Mouse (Mus musculus) small intestine, adult 2 months (tissue): ENCODE results near the gene Mcf2l. TPM values are rescaled to one million over a fixed set of nuclear protein-coding genes. Genes with fewer than 3 reads are reported as not detected.

Experiments used
- H3K27ac ChIP-seq: fragments of 200-500 bp; 2 replicates; pipeline ENCODE4 v1.5.1; 2012; ENCODE audit warnings: low read depth, low read length, control low read depth, inconsistent platforms; ENCODE audit not compliant: insufficient read depth
- H3K27me3 ChIP-seq: fragments of 200-500 bp; 2 replicates; pipeline ENCODE4 v1.6.1; 2012; ENCODE audit warnings: mild to moderate bottlenecking, moderate library complexity, low read length, inconsistent platforms; ENCODE audit not compliant: control insufficient read depth, insufficient read depth
- H3K36me3 ChIP-seq: fragments of 200-500 bp; 2 replicates; pipeline ENCODE4 v1.6.1; 2012; ENCODE audit warnings: mild to moderate bottlenecking, low read length, control low read depth, inconsistent platforms; ENCODE audit not compliant: control insufficient read depth, insufficient read depth
- H3K4me1 ChIP-seq: fragments of 200-500 bp; 2 replicates; pipeline ENCODE4 v1.6.1; 2012; ENCODE audit warnings: low read length, inconsistent platforms, mixed read lengths; ENCODE audit not compliant: control insufficient read depth, insufficient read depth, insufficient read length
- H3K4me3 ChIP-seq: fragments of 200-500 bp; 2 replicates; pipeline ENCODE4 v1.5.1; 2012; ENCODE audit warnings: low read depth, mild to moderate bottlenecking, control low read depth, inconsistent platforms, low read length, moderate library complexity
- CTCF ChIP-seq: fragments of 200-500 bp; IDR thresholded peaks from 2 replicates; pipeline ENCODE4 v1.5.1; 2012; ENCODE audit warnings: low read depth, mild to moderate bottlenecking, control low read depth, inconsistent platforms, low read length, moderate library complexity, mixed read lengths; ENCODE audit not compliant: insufficient replicate concordance, insufficient read length; ENCODE audit errors: extremely low read depth
- POLR2A ChIP-seq: fragments of 200-500 bp; IDR thresholded peaks from 2 replicates; pipeline ENCODE4 v1.6.1; 2012; ENCODE audit warnings: low read depth, mild to moderate bottlenecking, control low read depth, inconsistent platforms, low read length, moderate library complexity
- WGBS: fragments of 180-500 bp; shearing (Covaris S2); methylation state at CpG from one replicate; pipeline ENCODE4 v1.1.7; 2018; 5-methylcytosine and 5-hydroxymethylcytosine counted together
- polyA plus RNA-seq: library from polyadenylated mRNA; depleted of rRNA; stranded (reverse); fragments of >200 nt; gene quantifications from 2 replicates; pipeline ENCODE4 v1.2.3, GENCODE M21; 2012

Mcf2l gene
- polyA plus RNA-seq, 1 experiment = 11.2 TPM

- H3K27ac ChIP-seq = peak overlapping the region; percentile 44
- TF ChIP-seq CTCF (no peak), POLR2A (no peak)
- H3K36me3 ChIP-seq = no peaks in the 10 kb centered on the region
- H3K4me3 ChIP-seq = peak overlapping the region; percentile 9; the same call in 1 of the 2 replicates
- WGBS = 29% methylated on average over 8 of the region's 8 CpGs
- H3K4me1 ChIP-seq = peaks cover 8% of the 10 kb centered on the region
- no peaks in the 10 kb centered on the region for H3K27me3 ChIP-seq
Measured at GRCm38 (mm10) chr8:12940549-12940948, 66.9 kb downstream of the Mcf2l start.

GRCm38 (mm10) chr8:12941161-12941926, 67.7 kb downstream of the Mcf2l start:
- no peaks in the 10 kb centered on the region for H3K36me3 ChIP-seq
- 31% methylated on average over 10 of the region's 10 CpGs for WGBS
- H3K27ac ChIP-seq = peak overlapping the region; percentile 23
- no peak overlapping the region for H3K4me3 ChIP-seq
- H3K4me1 ChIP-seq = peaks cover 8% of the 10 kb centered on the region
- TF ChIP-seq POLR2A (no peak), CTCF (no peak)
- no peaks in the 10 kb centered on the region for H3K27me3 ChIP-seq

- no peaks in the 10 kb centered on the region for H3K36me3 ChIP-seq
- H3K27ac ChIP-seq = no peak overlapping the region
- peaks cover 3% of the 10 kb centered on the region for H3K4me1 ChIP-seq
- H3K4me3 ChIP-seq = no peak overlapping the region
- WGBS = 40% methylated on average over 21 of the region's 21 CpGs
- no peaks in the 10 kb centered on the region for H3K27me3 ChIP-seq
- TF ChIP-seq CTCF (no peak), POLR2A (no peak)
Measured at GRCm38 (mm10) chr8:12947604-12948573, 74.3 kb downstream of the Mcf2l start.

GRCm38 (mm10) chr8:12948574-12948961, 75.0 kb downstream of the Mcf2l start:
- Histone ChIP-seq H3K27me3 (no peaks in the 10 kb centered on the region), H3K4me3 (no peak overlapping the region), H3K4me1 (peaks cover 3% of the 10 kb centered on the region), H3K27ac (no peak overlapping the region), H3K36me3 (no peaks in the 10 kb centered on the region)
- TF ChIP-seq CTCF (no peak), POLR2A (no peak)
- 44% methylated on average over 3 of the region's 3 CpGs for WGBS

GRCm38 (mm10) chr8:12951051-12951630, 77.5 kb downstream of the Mcf2l start:
- no peak overlapping the region for H3K4me3 ChIP-seq
- peaks cover 3% of the 10 kb centered on the region for H3K4me1 ChIP-seq
- H3K36me3 ChIP-seq = no peaks in the 10 kb centered on the region
- WGBS = 68% methylated on average over 7 of the region's 7 CpGs
- TF ChIP-seq CTCF (no peak), POLR2A (no peak)
- H3K27ac ChIP-seq = no peak overlapping the region
- H3K27me3 ChIP-seq = no peaks in the 10 kb centered on the region

GRCm38 (mm10) chr8:12952699-12953098, 79.1 kb downstream of the Mcf2l start:
- 62% methylated on average over 6 of the region's 6 CpGs for WGBS
- Histone ChIP-seq H3K36me3 (no peaks in the 10 kb centered on the region), H3K4me1 (peaks cover 3% of the 10 kb centered on the region), H3K27ac (no peak overlapping the region), H3K27me3 (no peaks in the 10 kb centered on the region), H3K4me3 (no peak overlapping the region)
- TF ChIP-seq CTCF = no peak
- no peak for TF ChIP-seq POLR2A
